Mouse (Mus musculus) R1 (cell line): ENCODE measurements around the gene Atp9a.

ENCODE experiments used
- DNase-seq: peaks from one replicate; pipeline ENCODE4 v3.0.0-alpha.2; 2018; ENCODE audit warnings: low read depth, low spot score

Gene Atp9a

GRCm38 (mm10) chr2:168644855-168645254, 97.4 kb downstream of the Atp9a start:
- DNase-seq = no peak

- DNase-seq = no peak
Observed at GRCm38 (mm10) chr2:168643524-168644177, 98.6 kb downstream of the Atp9a start.

GRCm38 (mm10) chr2:168642187-168642586, 100.0 kb downstream of the Atp9a start:
- DNase-seq = no peak

- no peak for DNase-seq
Observed at GRCm38 (mm10) chr2:168640460-168640859, 101.7 kb downstream of the Atp9a start.

GRCm38 (mm10) chr2:168634881-168635280, 107.3 kb downstream of the Atp9a start:
- DNase-seq = no peak

- DNase-seq = no peak
Observed at GRCm38 (mm10) chr2:168633301-168633816, 108.8 kb downstream of the Atp9a start.

- DNase-seq = no peak
Observed at GRCm38 (mm10) chr2:168632543-168632942, 109.7 kb downstream of the Atp9a start.

- DNase-seq = peak; percentile 60
Observed at GRCm38 (mm10) chr2:168628787-168629186, 113.4 kb downstream of the Atp9a start.

- DNase-seq = no peak
Observed at GRCm38 (mm10) chr2:168627829-168628770, 114.1 kb downstream of the Atp9a start.

- DNase-seq = no peak
Observed at GRCm38 (mm10) chr2:168626385-168626784, 115.8 kb downstream of the Atp9a start.

GRCm38 (mm10) chr2:168625091-168625490, 117.1 kb downstream of the Atp9a start:
- no peak for DNase-seq

- DNase-seq = no peak
Observed at GRCm38 (mm10) chr2:168621111-168621802, 121.0 kb downstream of the Atp9a start.

- DNase-seq = no peak
Observed at GRCm38 (mm10) chr2:168618205-168618717, 123.9 kb downstream of the Atp9a start.

GRCm38 (mm10) chr2:168615160-168615559, 127.0 kb downstream of the Atp9a start:
- DNase-seq = no peak

- DNase-seq = peak; percentile 88
Observed at GRCm38 (mm10) chr2:168614170-168614872, 127.9 kb downstream of the Atp9a start.

GRCm38 (mm10) chr2:168613092-168613880, 128.9 kb downstream of the Atp9a start:
- peak; percentile 80 for DNase-seq

GRCm38 (mm10) chr2:168610941-168611340, 131.3 kb downstream of the Atp9a start:
- no peak for DNase-seq

- peak; percentile 53 for DNase-seq
Observed at GRCm38 (mm10) chr2:168609653-168610248, 132.5 kb downstream of the Atp9a start.

- no peak for DNase-seq
Observed at GRCm38 (mm10) chr2:168608125-168608564, 134.1 kb downstream of the Atp9a start.

- DNase-seq = no peak
Observed at GRCm38 (mm10) chr2:168604655-168605070, 137.5 kb downstream of the Atp9a start.
